Mouse (Mus musculus): Measurements from ENCODE around the gene Nmnat3.

The Nmnat3 gene

DNA sequence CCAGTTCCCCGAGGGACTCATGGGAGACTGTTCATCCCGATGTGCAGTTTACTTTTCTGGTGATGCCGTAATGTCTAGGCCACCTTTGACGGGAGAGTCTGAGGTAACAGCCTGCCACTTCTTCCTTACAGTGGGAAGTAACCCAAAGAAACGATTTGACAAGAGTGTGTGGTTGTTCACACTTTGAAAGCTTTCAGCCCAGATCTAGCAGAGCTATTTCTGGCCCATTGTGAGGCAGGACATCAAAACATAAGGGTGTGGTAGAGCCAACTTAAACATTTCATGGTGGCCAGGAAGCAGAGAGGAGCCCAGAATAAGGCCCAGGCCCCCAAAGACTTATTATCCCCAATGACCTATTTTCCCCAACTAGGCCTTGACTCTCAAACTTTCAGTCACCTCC is 114.4 kb downstream of the Nmnat3 start:
- H3K27me3 ChIP-seq (ENCODE audit: insufficient read depth, low read length), result no peaks in the 10 kb centered on the region
- no peak overlapping the region for H3K4me3 ChIP-seq (replicated peaks; ENCODE audit: low read length)
- peaks cover 3% of the 10 kb centered on the region; the same call in 1 of the 2 replicates for H3K9me3 ChIP-seq (ENCODE audit: low read length)
- H3K4me1 ChIP-seq (replicated peaks; ENCODE audit: low read depth, low read length), result no peaks in the 10 kb centered on the region
- TF ChIP-seq POU5F1 (IDR thresholded peaks at IDR 0.05; ENCODE audit: borderline replicate concordance, low read length), result no peak
- no peak for TF ChIP-seq NANOG (IDR thresholded peaks at IDR 0.05; ENCODE audit: borderline replicate concordance, low read length)
- no peak for TF ChIP-seq CTCF (conservative IDR thresholded peaks at IDR 0.05; ENCODE audit: low read length)
- no peaks in the 10 kb centered on the region for H3K36me3 ChIP-seq (ENCODE audit: insufficient read depth, low read length)

DNA sequence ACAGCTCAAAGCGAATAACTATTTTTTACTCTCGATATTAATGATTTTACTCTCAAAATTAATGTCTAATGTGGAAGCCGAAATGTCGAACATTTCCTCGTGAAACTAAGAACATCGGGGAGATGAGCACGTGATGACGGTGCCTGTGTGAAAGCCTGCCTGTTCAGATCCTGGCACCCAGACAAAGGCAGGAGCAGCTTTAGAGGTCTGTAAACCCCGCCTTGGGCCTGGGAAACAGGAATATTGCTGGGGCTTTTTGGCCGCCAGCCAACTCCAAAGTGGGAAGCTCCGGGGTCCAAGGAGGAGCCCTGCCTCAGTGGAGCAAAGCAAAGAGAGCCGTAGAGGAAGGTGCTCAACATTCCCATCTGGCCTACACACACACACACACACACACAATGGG is 120.5 kb downstream of the Nmnat3 start:
- Histone ChIP-seq H3K9me3 (ENCODE audit: low read length) (no peaks in the 10 kb centered on the region), H3K27me3 (ENCODE audit: insufficient read depth, low read length) (0 out of 2 replicates have a peak, but pooled peaks cover 8% of the 10 kb centered on the region), H3K36me3 (ENCODE audit: insufficient read depth, low read length) (no peaks in the 10 kb centered on the region), H3K4me1 (replicated peaks; ENCODE audit: low read depth, low read length) (no peaks in the 10 kb centered on the region), H3K4me3 (replicated peaks; ENCODE audit: low read length) (no peak overlapping the region)
- no peak for TF ChIP-seq NANOG (IDR thresholded peaks at IDR 0.05; ENCODE audit: borderline replicate concordance, low read length)
- TF ChIP-seq POU5F1 (IDR thresholded peaks at IDR 0.05; ENCODE audit: borderline replicate concordance, low read length), result no peak
- TF ChIP-seq CTCF (conservative IDR thresholded peaks at IDR 0.05; ENCODE audit: low read length), result no peak

DNA sequence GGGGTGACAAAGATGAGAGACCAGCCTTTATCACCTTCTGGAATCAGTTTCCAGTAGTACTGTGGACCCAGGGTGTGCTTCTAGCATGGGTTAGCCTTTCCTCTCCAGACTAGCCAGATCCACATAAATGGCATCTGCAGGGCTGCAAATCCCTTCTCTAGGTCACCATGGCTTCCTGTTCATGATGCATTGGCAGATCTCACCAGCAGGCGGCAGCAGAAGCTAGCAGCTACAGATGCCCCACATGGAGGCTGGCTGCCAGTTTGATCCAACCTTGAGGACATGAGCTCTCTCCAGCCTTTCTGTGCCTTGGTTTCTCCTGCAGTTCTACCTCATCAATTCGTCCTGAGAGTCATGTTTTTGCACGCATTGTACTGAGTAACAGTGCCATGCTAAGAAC is 121.9 kb downstream of the Nmnat3 start:
- H3K9me3 ChIP-seq (ENCODE audit: low read length), result no peaks in the 10 kb centered on the region
- H3K27me3 ChIP-seq (ENCODE audit: insufficient read depth, low read length), result 0 out of 2 replicates have a peak, but pooled peaks cover 12% of the 10 kb centered on the region
- no peak for TF ChIP-seq POU5F1 (IDR thresholded peaks at IDR 0.05; ENCODE audit: borderline replicate concordance, low read length)
- peak; percentile 81 for TF ChIP-seq CTCF (conservative IDR thresholded peaks at IDR 0.05; ENCODE audit: low read length)
- TF ChIP-seq NANOG (IDR thresholded peaks at IDR 0.05; ENCODE audit: borderline replicate concordance, low read length), result no peak
- H3K4me1 ChIP-seq (replicated peaks; ENCODE audit: low read depth, low read length), result no peaks in the 10 kb centered on the region
- H3K4me3 ChIP-seq (replicated peaks; ENCODE audit: low read length), result no peak overlapping the region
- H3K36me3 ChIP-seq (ENCODE audit: insufficient read depth, low read length), result no peaks in the 10 kb centered on the region

DNA sequence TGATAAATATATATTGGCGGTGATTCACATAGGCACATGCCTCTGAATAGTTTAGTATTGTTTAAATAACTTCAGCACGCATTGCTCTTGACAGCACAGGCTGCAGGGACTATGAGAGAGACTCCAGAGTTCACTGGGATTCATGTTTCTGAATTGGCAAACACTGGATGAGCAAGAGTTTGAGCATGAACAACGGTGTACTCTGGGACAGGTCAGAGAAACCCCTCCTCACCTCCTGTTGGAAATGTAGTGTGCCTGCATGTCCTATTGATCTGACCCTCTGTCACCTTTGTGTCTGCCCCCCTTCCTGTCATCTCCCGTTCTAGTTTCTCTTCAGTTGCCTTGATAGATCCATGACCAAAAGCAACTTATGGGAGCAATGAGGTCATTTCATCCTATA is 128.2 kb downstream of the Nmnat3 start:
- H3K4me1 ChIP-seq (replicated peaks; ENCODE audit: low read depth, low read length), result no peaks in the 10 kb centered on the region
- TF ChIP-seq CTCF (conservative IDR thresholded peaks at IDR 0.05; ENCODE audit: low read length), result no peak
- no peaks in the 10 kb centered on the region for H3K9me3 ChIP-seq (ENCODE audit: low read length)
- H3K4me3 ChIP-seq (replicated peaks; ENCODE audit: low read length), result no peak overlapping the region
- H3K27me3 ChIP-seq (ENCODE audit: insufficient read depth, low read length), result peaks cover 13% of the 10 kb centered on the region
- no peaks in the 10 kb centered on the region for H3K36me3 ChIP-seq (ENCODE audit: insufficient read depth, low read length)

DNA sequence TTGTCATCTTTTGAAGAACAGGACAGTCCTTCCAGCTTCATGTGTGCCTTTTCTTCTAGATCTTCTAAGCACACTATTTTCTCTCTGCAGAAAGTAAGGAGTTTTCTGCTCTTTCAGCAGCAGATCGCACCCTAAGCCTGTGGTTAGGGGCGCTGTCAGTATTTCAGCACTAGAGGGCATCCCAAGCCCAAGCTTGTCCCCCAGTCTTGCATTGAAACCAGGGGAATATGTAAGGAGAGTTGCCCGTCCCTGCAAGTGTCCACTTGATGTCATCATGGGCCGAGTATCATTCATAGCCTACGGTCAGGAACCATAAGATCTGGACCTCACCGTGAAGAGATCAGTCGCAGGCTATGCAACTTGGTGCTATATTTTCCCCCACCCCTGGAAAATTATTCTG is 130.7 kb downstream of the Nmnat3 start:
- H3K9me3 ChIP-seq (ENCODE audit: low read length), result no peaks in the 10 kb centered on the region
- H3K36me3 ChIP-seq (ENCODE audit: insufficient read depth, low read length), result no peaks in the 10 kb centered on the region
- H3K27me3 ChIP-seq (ENCODE audit: insufficient read depth, low read length), result peaks cover 25% of the 10 kb centered on the region
- H3K4me3 ChIP-seq (replicated peaks; ENCODE audit: low read length), result no peak overlapping the region
- TF ChIP-seq POU5F1 (IDR thresholded peaks at IDR 0.05; ENCODE audit: borderline replicate concordance, low read length) (no peak), CTCF (conservative IDR thresholded peaks at IDR 0.05; ENCODE audit: low read length) (peak; percentile 42)
- H3K4me1 ChIP-seq (replicated peaks; ENCODE audit: low read depth, low read length), result peaks cover 16% of the 10 kb centered on the region

DNA sequence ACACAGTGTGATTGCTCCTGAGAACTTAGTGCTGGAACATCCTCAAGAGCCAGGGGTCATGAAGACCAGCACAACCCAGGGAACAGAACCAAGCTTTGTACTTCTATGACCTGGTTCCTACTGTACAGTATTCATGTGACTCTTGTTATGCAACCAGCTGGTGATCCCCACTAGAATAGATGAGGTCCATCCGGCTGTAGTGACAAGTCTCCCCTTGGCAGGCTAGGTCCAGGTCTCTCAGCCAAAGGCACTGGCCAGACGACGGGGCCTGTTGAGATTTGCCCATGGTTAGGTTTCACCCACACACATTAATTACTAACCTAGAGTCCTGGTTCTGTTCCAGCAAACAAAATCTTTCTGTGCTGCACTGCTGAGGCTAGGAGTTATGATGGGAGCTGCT is 131.1 kb downstream of the Nmnat3 start:
- TF ChIP-seq NANOG (IDR thresholded peaks at IDR 0.05; ENCODE audit: borderline replicate concordance, low read length) (no peak), CTCF (conservative IDR thresholded peaks at IDR 0.05; ENCODE audit: low read length) (no peak), POU5F1 (IDR thresholded peaks at IDR 0.05; ENCODE audit: borderline replicate concordance, low read length) (no peak)
- H3K36me3 ChIP-seq (ENCODE audit: insufficient read depth, low read length), result no peaks in the 10 kb centered on the region

DNA sequence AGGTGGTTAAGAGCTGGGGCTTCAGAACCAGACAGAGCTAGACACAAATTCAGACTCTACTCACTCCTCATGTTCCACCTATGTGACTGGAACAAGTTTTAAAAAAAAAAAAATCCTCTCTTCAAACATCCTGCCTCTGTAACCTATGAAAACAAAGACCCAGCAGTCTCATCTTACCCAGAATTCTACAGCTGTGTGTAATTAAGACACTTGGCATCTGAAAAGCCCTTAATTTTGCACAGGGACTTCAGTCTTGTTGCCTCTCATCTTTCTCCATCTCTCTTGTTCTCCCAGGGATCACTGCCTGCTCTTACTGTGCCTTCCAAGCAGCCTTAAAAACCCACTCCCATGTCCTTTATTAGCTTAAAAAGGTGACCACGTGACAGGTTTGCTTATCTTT is 133.4 kb downstream of the Nmnat3 start:
- TF ChIP-seq CTCF (conservative IDR thresholded peaks at IDR 0.05; ENCODE audit: low read length), result no peak
- Histone ChIP-seq H3K9me3 (ENCODE audit: low read length) (no peaks in the 10 kb centered on the region), H3K4me3 (replicated peaks; ENCODE audit: low read length) (no peak overlapping the region), H3K4me1 (replicated peaks; ENCODE audit: low read depth, low read length) (peaks cover 35% of the 10 kb centered on the region), H3K36me3 (ENCODE audit: insufficient read depth, low read length) (no peaks in the 10 kb centered on the region), H3K27me3 (ENCODE audit: insufficient read depth, low read length) (peaks cover 34% of the 10 kb centered on the region)

More for the DNA sequence above, 131.1 kb downstream of the Nmnat3 start:
- Histone ChIP-seq H3K9me3 (ENCODE audit: low read length) (no peaks in the 10 kb centered on the region), H3K4me3 (replicated peaks; ENCODE audit: low read length) (no peak overlapping the region), H3K27me3 (ENCODE audit: insufficient read depth, low read length) (peaks cover 25% of the 10 kb centered on the region), H3K4me1 (replicated peaks; ENCODE audit: low read depth, low read length) (peaks cover 20% of the 10 kb centered on the region)

DNA sequence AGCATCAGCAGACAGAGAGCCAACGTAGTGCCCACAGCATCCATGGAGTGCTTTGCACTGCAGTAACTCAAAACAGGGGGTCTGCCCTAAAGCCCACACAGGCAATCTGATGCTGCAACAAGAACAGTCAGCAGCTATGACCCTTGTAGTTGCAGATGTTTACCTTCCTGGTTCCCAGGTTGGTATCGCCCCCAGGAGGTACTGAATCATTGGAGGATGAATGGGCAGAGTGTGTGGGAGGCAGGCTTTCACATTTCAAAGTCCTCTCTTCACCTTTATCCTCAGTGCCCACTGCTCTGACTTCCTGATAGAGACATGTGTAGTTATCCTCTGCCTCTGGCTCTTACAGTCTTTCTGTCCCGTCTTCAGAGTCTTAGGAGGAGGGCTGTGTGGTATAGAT is 134.7 kb downstream of the Nmnat3 start:
- Histone ChIP-seq H3K4me3 (replicated peaks; ENCODE audit: low read length) (no peak overlapping the region), H3K9me3 (ENCODE audit: low read length) (no peaks in the 10 kb centered on the region), H3K27me3 (ENCODE audit: insufficient read depth, low read length) (peaks cover 47% of the 10 kb centered on the region), H3K4me1 (replicated peaks; ENCODE audit: low read depth, low read length) (peaks cover 47% of the 10 kb centered on the region), H3K36me3 (ENCODE audit: insufficient read depth, low read length) (no peaks in the 10 kb centered on the region)
- no peak for TF ChIP-seq NANOG (IDR thresholded peaks at IDR 0.05; ENCODE audit: borderline replicate concordance, low read length)

DNA sequence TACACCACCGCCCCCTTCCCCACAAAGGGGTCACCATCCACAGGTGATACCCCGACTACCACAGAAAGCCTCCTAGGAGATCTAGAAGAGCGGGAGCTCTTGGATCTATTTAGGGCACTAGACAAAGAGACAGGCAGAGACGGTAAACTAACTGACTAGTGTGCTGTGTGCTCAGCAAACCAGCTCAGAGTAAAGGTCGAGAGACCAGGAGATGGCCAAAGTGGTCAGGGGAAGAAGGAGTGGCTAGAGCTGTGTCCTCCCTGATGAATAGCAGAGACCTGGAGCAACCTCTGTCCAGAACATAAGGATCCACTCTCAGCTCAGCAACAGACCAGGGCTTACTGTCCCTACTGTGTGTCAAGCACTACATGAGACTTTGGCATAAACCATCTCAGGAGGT is 135.4 kb downstream of the Nmnat3 start, which contains the start of gene Rbp1:
TSS of gene Rbp1 (plus strand) at position 306 of the 400 bp plus-strand sequence.
- Histone ChIP-seq H3K27me3 (ENCODE audit: insufficient read depth, low read length) (peaks cover 54% of the 10 kb centered on the region), H3K4me1 (replicated peaks; ENCODE audit: low read depth, low read length) (peaks cover 55% of the 10 kb centered on the region), H3K4me3 (replicated peaks; ENCODE audit: low read length) (no peak within 1 kb of the TSS), H3K9me3 (ENCODE audit: low read length) (no peaks in the 10 kb centered on the region), H3K36me3 (ENCODE audit: insufficient read depth, low read length) (no peaks in the 10 kb centered on the region)
- TF ChIP-seq POU5F1 (IDR thresholded peaks at IDR 0.05; ENCODE audit: borderline replicate concordance, low read length) (no peak), CTCF (conservative IDR thresholded peaks at IDR 0.05; ENCODE audit: low read length) (no peak), NANOG (IDR thresholded peaks at IDR 0.05; ENCODE audit: borderline replicate concordance, low read length) (no peak)

Measured in E14TG2a.4 (cell line).